9 mouse cellular contexts compared by ENCODE assay signal in the genomic region with DNA sequence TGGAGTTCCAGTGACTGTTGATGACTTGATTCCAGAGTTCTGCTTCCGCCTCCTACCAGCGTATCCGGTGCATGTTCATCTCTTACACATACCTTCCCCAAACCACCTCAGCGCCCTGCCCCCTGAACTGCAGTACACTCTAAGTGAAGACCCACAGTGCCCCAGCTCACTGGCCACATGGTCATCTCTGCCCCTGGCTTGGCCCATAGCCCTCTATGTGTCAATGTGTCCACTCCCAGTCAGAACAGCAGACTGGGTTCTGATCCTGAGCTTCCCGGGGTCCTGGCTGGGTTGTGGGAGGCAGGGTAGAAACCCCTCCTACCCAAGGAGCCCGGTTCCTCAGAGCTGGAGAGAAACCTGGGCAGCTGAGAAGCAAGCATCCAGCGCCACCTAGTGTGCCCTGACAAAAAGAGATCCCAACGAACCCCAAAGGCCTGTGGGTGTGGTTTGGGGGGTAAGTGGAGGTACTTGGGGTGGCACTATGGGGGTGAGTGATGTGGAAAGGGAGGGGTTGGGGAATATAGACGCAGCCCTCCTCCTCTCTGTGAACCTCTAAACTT. TPM values are rescaled to one million over a fixed set of nuclear protein-coding genes. Genes with fewer than 3 reads are reported as not detected.
DNase-seq lines count a peak whose midpoint lies in the region; ATAC-seq and TF ChIP-seq lines count a peak whose summit lies in the region.
"Had no signal": no experiment of that assay in that cellular context is flagged by ENCODE, and none has a peak within 500 bp of the region (broad histone marks: within the 10 kb centered on the region; RNA-seq: fewer than 3 reads in every experiment).

No protein-coding gene starts in this region.

- no peaks in the 10 kb centered on the region for H3K79me3 ChIP-seq in C2C12 (ENCODE audit: low read depth)

- no peak overlapping the region for H3K27ac ChIP-seq in intestine, postnatal 0 days (ENCODE audit: low read depth, low read length)
- H3K27ac ChIP-seq in intestine, embryonic 15.5 days, result no peak overlapping the region
- H3K27ac ChIP-seq in forebrain, embryonic 12.5 days, result no peak overlapping the region
- no peak overlapping the region for H3K27ac ChIP-seq in midbrain, postnatal 0 days (ENCODE audit: low read depth, low read length)
- H3K27ac ChIP-seq: lung, embryonic 15.5 days had no signal

- H3K9me3 ChIP-seq in intestine, postnatal 0 days (ENCODE audit: control insufficient read depth), result no peaks in the 10 kb centered on the region
- H3K9me3 ChIP-seq in intestine, embryonic 15.5 days, result no peaks in the 10 kb centered on the region
- no peaks in the 10 kb centered on the region for H3K9me3 ChIP-seq in forebrain, embryonic 12.5 days
- no peaks in the 10 kb centered on the region for H3K9me3 ChIP-seq in midbrain, postnatal 0 days (ENCODE audit: low read length)
- H3K9me3 ChIP-seq: lung, embryonic 15.5 days had no signal

- H3ac ChIP-seq in C2C12 (ENCODE audit: control insufficient read depth, insufficient read length, low read depth), result no peak overlapping the region

- H3K27me3 ChIP-seq in intestine, postnatal 0 days (replicated peaks; ENCODE audit: control insufficient read depth, insufficient read depth, low read length), result peaks cover 18% of the 10 kb centered on the region; the same call in 1 of the 2 replicates
- peaks cover 27% of the 10 kb centered on the region for H3K27me3 ChIP-seq in intestine, embryonic 15.5 days (replicated peaks)
- H3K27me3 ChIP-seq in C2C12 (ENCODE audit: control insufficient read depth, insufficient read depth, insufficient read length), result peaks cover 20% of the 10 kb centered on the region
- peaks cover 82% of the 10 kb centered on the region for H3K27me3 ChIP-seq in forebrain, embryonic 12.5 days
- H3K27me3 ChIP-seq in midbrain, postnatal 0 days (ENCODE audit: insufficient read depth, low read length), result peaks cover 17% of the 10 kb centered on the region

- ATAC-seq in intestine, postnatal 0 days, result no peak
- no peak for ATAC-seq in intestine, embryonic 15.5 days
- no peak for ATAC-seq in forebrain, embryonic 12.5 days (ENCODE audit: low FRiP score)
- ATAC-seq in midbrain, postnatal 0 days (ENCODE audit: low FRiP score), result no peak
- ATAC-seq in inflammation-experienced regulatory T-cells, adult 6 months, result no peak

- H3K4me1 ChIP-seq in intestine, postnatal 0 days (replicated peaks; ENCODE audit: control insufficient read depth, insufficient read depth, low read length), result peaks cover 5% of the 10 kb centered on the region; the same call in 1 of the 2 replicates
- peaks cover 29% of the 10 kb centered on the region for H3K4me1 ChIP-seq in intestine, embryonic 15.5 days (replicated peaks)
- H3K4me1 ChIP-seq in forebrain, embryonic 12.5 days, result peaks cover 18% of the 10 kb centered on the region
- H3K4me1 ChIP-seq in midbrain, postnatal 0 days (ENCODE audit: insufficient read depth, low read length), result no peaks in the 10 kb centered on the region

- peak; percentile 81 for TF ChIP-seq CTCF in intestine, postnatal 0 days (IDR thresholded peaks at IDR 0.05; ENCODE audit: low read depth)
- TF ChIP-seq CTCF in C2C12 (IDR thresholded peaks at IDR 0.05; ENCODE audit: control insufficient read depth, insufficient read depth, insufficient read length), result peak; percentile 30
- peak; percentile 70 for TF ChIP-seq CTCF in midbrain, postnatal 0 days (IDR thresholded peaks at IDR 0.05)

- no peak overlapping the region for H3K9ac ChIP-seq in intestine, postnatal 0 days (ENCODE audit: low read depth, low read length)
- no peak overlapping the region for H3K9ac ChIP-seq in intestine, embryonic 15.5 days
- 0 out of 2 replicates have a peak overlapping the region, but pooled peaks have one; percentile 4 for H3K9ac ChIP-seq in forebrain, embryonic 12.5 days
- H3K9ac ChIP-seq in midbrain, postnatal 0 days (replicated peaks; ENCODE audit: low read length, poor library complexity, severe bottlenecking), result no peak overlapping the region
- H3K9ac ChIP-seq: lung, embryonic 15.5 days had no signal

- H3K36me3 ChIP-seq in intestine, postnatal 0 days (ENCODE audit: control insufficient read depth, insufficient read depth), result no peaks in the 10 kb centered on the region
- H3K36me3 ChIP-seq in intestine, embryonic 15.5 days, result no peaks in the 10 kb centered on the region
- H3K36me3 ChIP-seq in C2C12 (ENCODE audit: control insufficient read depth, insufficient read depth), result no peaks in the 10 kb centered on the region
- no peaks in the 10 kb centered on the region for H3K36me3 ChIP-seq in forebrain, embryonic 12.5 days (replicated peaks)
- no peaks in the 10 kb centered on the region for H3K36me3 ChIP-seq in midbrain, postnatal 0 days (ENCODE audit: insufficient read depth, low read length)
- H3K36me3 ChIP-seq: lung, embryonic 15.5 days had no signal

- no peak overlapping the region for H3K4me2 ChIP-seq in intestine, postnatal 0 days (replicated peaks; ENCODE audit: low read depth)
- H3K4me2 ChIP-seq in intestine, embryonic 15.5 days (replicated peaks), result no peak overlapping the region
- no peak overlapping the region for H3K4me2 ChIP-seq in forebrain, embryonic 12.5 days
- no peak overlapping the region for H3K4me2 ChIP-seq in midbrain, postnatal 0 days (ENCODE audit: low read depth, low read length, poor library complexity, severe bottlenecking)
- H3K4me2 ChIP-seq: lung, embryonic 15.5 days had no signal

- WGBS in intestine, postnatal 0 days, result 28% methylated on average over 9 of the region's 9 CpGs
- WGBS in intestine, embryonic 15.5 days, result 28% methylated on average over 9 of the region's 9 CpGs
- 23% methylated on average over 9 of the region's 9 CpGs for WGBS in forebrain, embryonic 12.5 days
- WGBS in midbrain, postnatal 0 days, result 29% methylated on average over 9 of the region's 9 CpGs

- no peaks in the 10 kb centered on the region for H3K79me2 ChIP-seq in C2C12 (ENCODE audit: control insufficient read depth, insufficient read depth)

- no peak overlapping the region for H3K4me3 ChIP-seq in intestine, postnatal 0 days (ENCODE audit: low read depth, low read length)
- no peak overlapping the region for H3K4me3 ChIP-seq in intestine, embryonic 15.5 days (replicated peaks)
- no peak overlapping the region for H3K4me3 ChIP-seq in C2C12 (ENCODE audit: insufficient read depth, poor library complexity, severe bottlenecking)
- no peak overlapping the region for H3K4me3 ChIP-seq in forebrain, embryonic 12.5 days (replicated peaks)
- no peak overlapping the region for H3K4me3 ChIP-seq in midbrain, postnatal 0 days (ENCODE audit: low read depth, low read length)
- H3K4me3 ChIP-seq: lung, embryonic 15.5 days had no signal

- DNase-seq in T-cell, adult 2 months (ENCODE audit: low spot score), result peak; percentile 37
- peak; percentile 73 to 82 for DNase-seq in kidney, postnatal 4 days
- peak; percentile 62 for DNase-seq in midbrain, postnatal 0 days (ENCODE audit: low spot score)

RNA-seq across cellular contexts. Expression of gene Pnmt, which starts 3.1 kb away (rescaled TPM):
- not detected in 2 replicates for polyA plus RNA-seq in intestine, postnatal 0 days (2015; fragmentation: Nextera tagmentation; extraction: Ambion mirVana)
- polyA plus RNA-seq in intestine, embryonic 15.5 days (2015; fragmentation: Nextera tagmentation; extraction: Ambion mirVana), result 0.19 TPM in 1 of 2 replicates, not detected in the other
- polyA plus RNA-seq in C2C12 (2012; fragmentation: generic; extraction: Trizol), result 0.04 TPM
- 0.17 TPM in 1 of 2 replicates, not detected in the other for polyA plus RNA-seq in forebrain, embryonic 12.5 days (2016; fragmentation: Nextera tagmentation; extraction: Ambion mirVana)
- 1.1 and 4.3 TPM in 2 replicates for total RNA-seq in midbrain, postnatal 0 days (2014; rRNA removed)
- 3.4 and 3.9 TPM in 2 replicates for polyA plus RNA-seq in midbrain, postnatal 0 days (2015; fragmentation: Nextera tagmentation; extraction: Ambion mirVana)
- not detected for polyA plus RNA-seq in inflammation-experienced regulatory T-cells, adult 6 months (2017; shearing (Covaris generic))

RNA-seq across cellular contexts. Expression of gene Tcap, which starts 5.7 kb away (rescaled TPM):
- 0.44 and 0.69 TPM in 2 replicates for polyA plus RNA-seq in intestine, postnatal 0 days (2015; fragmentation: Nextera tagmentation; extraction: Ambion mirVana)
- polyA plus RNA-seq in intestine, embryonic 15.5 days (2015; fragmentation: Nextera tagmentation; extraction: Ambion mirVana), result 0.25 TPM in 1 of 2 replicates, not detected in the other
- 0.13 TPM for polyA plus RNA-seq in C2C12 (2012; fragmentation: generic; extraction: Trizol)
- polyA plus RNA-seq in forebrain, embryonic 12.5 days (2016; fragmentation: Nextera tagmentation; extraction: Ambion mirVana), result 0.20 and 0.36 TPM in 2 replicates
- not detected in 2 replicates for total RNA-seq in midbrain, postnatal 0 days (2014; rRNA removed)
- polyA plus RNA-seq in midbrain, postnatal 0 days (2015; fragmentation: Nextera tagmentation; extraction: Ambion mirVana), result not detected in 2 replicates
- polyA plus RNA-seq in inflammation-experienced regulatory T-cells, adult 6 months (2017; shearing (Covaris generic)), result not detected

RNA-seq across cellular contexts. Expression of gene Pgap3, which starts 11.0 kb away (rescaled TPM):
- polyA plus RNA-seq in intestine, postnatal 0 days (2015; fragmentation: Nextera tagmentation; extraction: Ambion mirVana), result 14.7 and 15.1 TPM in 2 replicates
- polyA plus RNA-seq in intestine, embryonic 15.5 days (2015; fragmentation: Nextera tagmentation; extraction: Ambion mirVana), result 15.5 and 16.7 TPM in 2 replicates
- 6.3 TPM for polyA plus RNA-seq in C2C12 (2012; fragmentation: generic; extraction: Trizol)
- 7.7 and 8.3 TPM in 2 replicates for polyA plus RNA-seq in forebrain, embryonic 12.5 days (2016; fragmentation: Nextera tagmentation; extraction: Ambion mirVana)
- 10.1 and 10.9 TPM in 2 replicates for total RNA-seq in midbrain, postnatal 0 days (2014; rRNA removed)
- polyA plus RNA-seq in midbrain, postnatal 0 days (2015; fragmentation: Nextera tagmentation; extraction: Ambion mirVana), result 7.0 and 7.7 TPM in 2 replicates
- 1 to 10 TPM; 7.0 to 8.2 (median 7.2) TPM for polyA plus RNA-seq in inflammation-experienced regulatory T-cells, adult 6 months (2017; shearing (Covaris generic))

RNA-seq across cellular contexts. Expression of gene Erbb2, which starts 23.0 kb away (rescaled TPM):
- polyA plus RNA-seq in intestine, postnatal 0 days (2015; fragmentation: Nextera tagmentation; extraction: Ambion mirVana), result 19.4 and 20.7 TPM in 2 replicates
- polyA plus RNA-seq in intestine, embryonic 15.5 days (2015; fragmentation: Nextera tagmentation; extraction: Ambion mirVana), result 31.9 and 35.1 TPM in 2 replicates
- polyA plus RNA-seq in C2C12 (2012; fragmentation: generic; extraction: Trizol), result 15.4 TPM
- polyA plus RNA-seq in forebrain, embryonic 12.5 days (2016; fragmentation: Nextera tagmentation; extraction: Ambion mirVana), result 16.4 and 17.8 TPM in 2 replicates
- total RNA-seq in midbrain, postnatal 0 days (2014; rRNA removed), result 8.1 and 9.4 TPM in 2 replicates
- polyA plus RNA-seq in midbrain, postnatal 0 days (2015; fragmentation: Nextera tagmentation; extraction: Ambion mirVana), result 3.9 and 4.5 TPM in 2 replicates
- polyA plus RNA-seq in inflammation-experienced regulatory T-cells, adult 6 months (2017; shearing (Covaris generic)), result under 1 TPM in 2 of 3 experiments, not detected in 1; 0.13 to 0.68 TPM

RNA-seq across cellular contexts. Expression of gene Stard3, which starts 31.1 kb away (rescaled TPM):
- 29.0 and 30.1 TPM in 2 replicates for polyA plus RNA-seq in intestine, postnatal 0 days (2015; fragmentation: Nextera tagmentation; extraction: Ambion mirVana)
- polyA plus RNA-seq in intestine, embryonic 15.5 days (2015; fragmentation: Nextera tagmentation; extraction: Ambion mirVana), result 39.4 and 39.7 TPM in 2 replicates
- 28.3 TPM for polyA plus RNA-seq in C2C12 (2012; fragmentation: generic; extraction: Trizol)
- polyA plus RNA-seq in forebrain, embryonic 12.5 days (2016; fragmentation: Nextera tagmentation; extraction: Ambion mirVana), result 42.0 and 42.5 TPM in 2 replicates
- 31.2 and 56.1 TPM in 2 replicates for total RNA-seq in midbrain, postnatal 0 days (2014; rRNA removed)
- polyA plus RNA-seq in midbrain, postnatal 0 days (2015; fragmentation: Nextera tagmentation; extraction: Ambion mirVana), result 23.8 and 28.2 TPM in 2 replicates
- polyA plus RNA-seq in inflammation-experienced regulatory T-cells, adult 6 months (2017; shearing (Covaris generic)), result 10 to 100 TPM; 38.5 to 42.1 (median 40.3) TPM

Comparison
In these comparisons a context has a peak if more than half of its experiments do, and no peak if none do; other contexts are left out.
1. CTCF ChIP-seq: peak in every context shown above with its lines; median percentile 81 in intestine, postnatal 0 days; 70 in midbrain, postnatal 0 days; 30 in C2C12.